Mouse (Mus musculus) activated CD4-positive, CD25-positive, alpha-beta regulatory T cell (primary cell): ENCODE results near the gene Ceacam5. TPM values are rescaled to one million over a fixed set of nuclear protein-coding genes. Genes with fewer than 3 reads are reported as not detected.

ENCODE experiments used
- polyA plus RNA-seq, 2 experiments: library from polyadenylated mRNA; unstranded; fragments of 100-300 nt; shearing (Covaris generic); gene quantifications; one replicate each; pipeline ENCODE4 v1.2.1; 2017

The Ceacam5 gene
- not detected for polyA plus RNA-seq

GRCm38 (mm10) chr7:17712938-17713337 lies at the start of gene Ceacam5:
Ceacam5 (plus strand) TSS chr7:17713238.

Other genes with a start within 250 kb of the Ceacam5 start
- gene Ceacam14, start 99.4 kb downstream of the Ceacam5 start, polyA plus RNA-seq: not detected
- under 1 TPM in 1 of 2 experiments, not detected in 1; 0.07 TPM for gene Gm5155, start 158.5 kb downstream of the Ceacam5 start, polyA plus RNA-seq